Mouse (Mus musculus): ENCODE results near the gene Usp19. TPM values are rescaled to one million over a fixed set of nuclear protein-coding genes. Genes with fewer than 3 reads are reported as not detected.

Gene Usp19
- polyA plus RNA-seq (2015; fragmentation: Nextera tagmentation; extraction: Ambion mirVana) = 51.5 and 68.5 TPM in 2 replicates

GRCm38 (mm10) chr9:108490559-108491285, at the start of gene Usp19:
TSS of gene Usp19 (plus strand) at chr9:108490602.
- Histone ChIP-seq H3K36me3 (peaks cover 79% of the 10 kb centered on the region), H3K27ac (peak within 1 kb of the TSS; percentile 99), H3K4me3 (peak within 1 kb of the TSS; percentile 97), H3K4me1 (replicated peaks) (peaks cover 22% of the 10 kb centered on the region), H3K27me3 (no peaks in the 10 kb centered on the region), H3K4me2 (peak within 1 kb of the TSS; percentile 74), H3K9me3 (replicated peaks) (no peaks in the 10 kb centered on the region), H3K9ac (peak within 1 kb of the TSS; percentile 98)
- ATAC-seq (replicated peaks; ENCODE audit: insufficient number of reproducible peaks, insufficient read depth, low FRiP score, low read depth) = peak; percentile 92
- WGBS = under 1% methylated on average over 69 of the region's 69 CpGs

DNA sequence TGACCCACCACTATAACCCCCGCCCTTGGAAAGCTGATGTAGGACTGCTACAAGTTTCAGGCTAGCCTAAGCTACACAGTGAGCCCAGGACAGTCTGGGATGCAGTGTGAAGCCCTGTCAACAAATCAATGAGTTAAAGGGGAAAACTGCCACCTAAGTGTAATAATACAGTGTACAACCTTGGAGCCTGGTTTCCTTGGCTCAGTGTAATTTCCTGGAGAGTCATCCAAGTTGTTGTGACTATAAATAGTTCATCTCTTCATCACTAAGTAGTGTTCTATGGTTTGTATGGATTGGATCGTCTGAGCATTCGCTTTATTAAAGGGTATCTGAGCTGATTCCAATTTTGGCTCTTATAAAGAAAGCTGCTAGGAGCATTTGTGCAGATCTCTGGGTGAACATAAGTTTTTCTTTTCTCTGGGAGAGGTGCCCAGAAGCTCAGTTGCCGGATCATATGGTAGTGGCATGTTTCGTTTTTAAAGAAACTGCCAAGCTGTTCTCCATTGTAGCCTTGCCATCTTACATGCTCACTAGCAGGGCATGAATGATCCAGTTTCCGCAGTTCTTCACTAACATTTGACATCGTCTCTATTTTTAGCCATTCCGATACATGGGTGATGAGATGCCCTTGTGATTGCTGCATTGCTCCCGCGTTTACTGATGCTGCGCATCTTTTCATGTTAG, 49.0 kb upstream of the Usp19 start:
- H3K27ac ChIP-seq = peak overlapping the region; percentile 55

GRCm38 (mm10) chr9:108445125-108445524, 45.3 kb upstream of the Usp19 start:
- 63% methylated on average over 9 of the region's 9 CpGs for WGBS
- Histone ChIP-seq H3K9ac (no peak overlapping the region), H3K4me1 (replicated peaks) (peaks cover 47% of the 10 kb centered on the region), H3K4me2 (no peak overlapping the region), H3K4me3 (no peak overlapping the region), H3K36me3 (peaks cover 14% of the 10 kb centered on the region), H3K27ac (no peak overlapping the region), H3K27me3 (no peaks in the 10 kb centered on the region), H3K9me3 (replicated peaks) (no peaks in the 10 kb centered on the region)
- no peak for ATAC-seq (replicated peaks; ENCODE audit: insufficient number of reproducible peaks, insufficient read depth, low FRiP score, low read depth)

More for the DNA sequence above, 49.0 kb upstream of the Usp19 start:
- H3K36me3 ChIP-seq = no peaks in the 10 kb centered on the region
- ATAC-seq (replicated peaks; ENCODE audit: insufficient number of reproducible peaks, insufficient read depth, low FRiP score, low read depth) = 0 out of 2 replicates have a peak, but pooled peaks have one; percentile 43
- H3K9me3 ChIP-seq (replicated peaks) = no peaks in the 10 kb centered on the region
- peak overlapping the region; percentile 35 for H3K4me2 ChIP-seq
- no peak overlapping the region for H3K9ac ChIP-seq
- H3K4me3 ChIP-seq = no peak overlapping the region
- no peaks in the 10 kb centered on the region for H3K27me3 ChIP-seq
- peaks cover 33% of the 10 kb centered on the region for H3K4me1 ChIP-seq (replicated peaks)
- 49% methylated on average over 11 of the region's 11 CpGs for whole genome bisulfite sequencing

DNA sequence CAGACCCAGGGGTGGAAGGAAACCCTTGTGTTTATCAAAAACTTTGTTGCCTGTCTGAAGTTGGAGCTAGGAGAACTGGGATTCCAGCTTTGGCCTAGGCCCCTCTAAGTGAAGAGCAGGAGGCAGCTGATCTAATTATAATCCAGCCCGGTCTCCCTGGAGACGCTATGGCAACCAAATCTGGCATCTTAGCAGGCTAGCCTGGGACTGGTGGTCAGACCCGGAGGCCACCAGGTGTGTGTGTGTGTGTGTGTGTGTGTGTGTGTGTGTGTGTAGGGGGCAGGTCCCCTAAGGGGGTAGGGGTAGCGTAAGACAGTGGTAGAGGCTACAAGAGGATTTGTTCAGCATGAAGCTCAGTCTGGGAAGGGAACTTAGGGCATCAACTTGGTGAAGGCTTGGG, 40.5 kb upstream of the Usp19 start:
- H3K9me3 ChIP-seq (replicated peaks) = no peaks in the 10 kb centered on the region
- H3K36me3 ChIP-seq = peaks cover 14% of the 10 kb centered on the region
- WGBS = 34% methylated on average over 4 of the region's 4 CpGs
- H3K27me3 ChIP-seq = no peaks in the 10 kb centered on the region
- peak overlapping the region; percentile 32; the same call in 1 of the 2 replicates for H3K9ac ChIP-seq
- H3K27ac ChIP-seq = peak overlapping the region; percentile 94
- peak; percentile 37 for ATAC-seq (replicated peaks; ENCODE audit: insufficient number of reproducible peaks, insufficient read depth, low FRiP score, low read depth)
- H3K4me1 ChIP-seq (replicated peaks) = peaks cover 50% of the 10 kb centered on the region
- H3K4me2 ChIP-seq = peak overlapping the region; percentile 94
- peak overlapping the region; percentile 23 for H3K4me3 ChIP-seq

- WGBS = 34% methylated on average over 21 of the region's 21 CpGs
- peak; percentile 71 for ATAC-seq (replicated peaks; ENCODE audit: insufficient number of reproducible peaks, insufficient read depth, low FRiP score, low read depth)
- Histone ChIP-seq H3K4me3 (peak overlapping the region; percentile 70), H3K27ac (peak overlapping the region; percentile 94), H3K9ac (peak overlapping the region; percentile 74), H3K36me3 (peaks cover 14% of the 10 kb centered on the region), H3K9me3 (replicated peaks) (no peaks in the 10 kb centered on the region), H3K27me3 (no peaks in the 10 kb centered on the region), H3K4me2 (peak overlapping the region; percentile 94), H3K4me1 (replicated peaks) (peaks cover 47% of the 10 kb centered on the region)
Observed at GRCm38 (mm10) chr9:108450292-108451169, 39.9 kb upstream of the Usp19 start.

DNA sequence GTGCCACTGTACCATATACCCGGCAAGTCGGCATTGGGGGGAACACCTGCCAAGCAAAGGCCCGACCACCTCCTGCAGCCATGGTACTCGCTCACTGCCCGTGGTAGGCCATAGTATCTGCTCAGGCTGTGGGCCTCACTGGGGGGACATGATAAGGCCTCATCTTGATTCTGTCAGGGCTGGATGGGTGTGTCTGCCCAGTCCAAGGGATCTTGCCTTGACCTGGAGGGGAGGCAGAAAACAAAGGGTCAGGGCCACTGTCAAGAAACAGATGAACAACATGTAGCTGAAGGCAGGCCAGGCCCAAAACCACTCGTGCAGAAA, 39.3 kb upstream of the Usp19 start:
- Histone ChIP-seq H3K9ac (peak overlapping the region; percentile 74), H3K9me3 (replicated peaks) (no peaks in the 10 kb centered on the region), H3K27ac (peak overlapping the region; percentile 94), H3K4me1 (replicated peaks) (peaks cover 47% of the 10 kb centered on the region), H3K4me3 (peak overlapping the region; percentile 70), H3K27me3 (no peaks in the 10 kb centered on the region), H3K4me2 (peak overlapping the region; percentile 94), H3K36me3 (peaks cover 14% of the 10 kb centered on the region)
- no peak for ATAC-seq (replicated peaks; ENCODE audit: insufficient number of reproducible peaks, insufficient read depth, low FRiP score, low read depth)
- 54% methylated on average over 6 of the region's 6 CpGs for WGBS

- Histone ChIP-seq H3K4me3 (peak overlapping the region; percentile 70), H3K4me1 (replicated peaks) (peaks cover 47% of the 10 kb centered on the region), H3K9ac (peak overlapping the region; percentile 74), H3K27me3 (no peaks in the 10 kb centered on the region), H3K27ac (peak overlapping the region; percentile 94), H3K9me3 (replicated peaks) (no peaks in the 10 kb centered on the region), H3K36me3 (peaks cover 14% of the 10 kb centered on the region), H3K4me2 (peak overlapping the region; percentile 94)
- WGBS = 37% methylated on average over 6 of the region's 6 CpGs
- ATAC-seq (replicated peaks; ENCODE audit: insufficient number of reproducible peaks, insufficient read depth, low FRiP score, low read depth) = no peak
Observed at GRCm38 (mm10) chr9:108451519-108452160, 38.8 kb upstream of the Usp19 start.

DNA sequence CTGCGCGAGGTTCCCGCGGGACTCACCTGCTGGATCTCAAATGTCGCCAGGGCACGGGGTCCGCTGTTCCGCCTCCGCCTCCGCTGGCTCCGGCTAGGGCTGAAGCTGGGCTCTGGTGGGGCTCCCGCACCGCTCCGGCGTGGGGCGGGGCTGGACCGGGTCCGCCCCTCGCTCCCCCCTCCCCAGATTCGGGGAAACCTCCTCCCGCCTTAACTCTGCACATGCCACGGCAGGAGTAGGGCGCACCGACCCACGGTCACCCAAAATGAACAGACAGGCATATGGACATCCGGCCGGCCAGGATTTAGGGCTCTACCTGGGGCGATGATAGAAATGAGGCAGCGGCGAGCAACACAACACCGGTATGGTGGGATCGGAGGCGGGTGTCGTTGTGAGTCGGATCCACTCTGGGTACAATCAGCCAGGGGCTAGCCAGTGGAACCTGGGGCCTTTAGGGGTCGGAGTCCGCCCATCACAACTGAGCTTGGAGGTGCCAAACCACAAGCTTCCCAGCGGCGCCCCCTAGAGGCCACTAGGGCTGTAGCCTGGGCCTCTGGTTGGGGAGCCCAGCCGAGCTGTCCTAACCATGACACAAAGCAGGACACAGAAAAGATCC, 38.0 kb upstream of the Usp19 start:
- peaks cover 47% of the 10 kb centered on the region for H3K4me1 ChIP-seq (replicated peaks)
- peak; percentile 76 for ATAC-seq (replicated peaks; ENCODE audit: insufficient number of reproducible peaks, insufficient read depth, low FRiP score, low read depth)
- no peaks in the 10 kb centered on the region for H3K27me3 ChIP-seq
- WGBS = 0% methylated on average over 40 of the region's 40 CpGs
- H3K9me3 ChIP-seq (replicated peaks) = no peaks in the 10 kb centered on the region
- peak overlapping the region; percentile 94 for H3K27ac ChIP-seq
- peak overlapping the region; percentile 74 for H3K9ac ChIP-seq
- peaks cover 13% of the 10 kb centered on the region for H3K36me3 ChIP-seq
- peak overlapping the region; percentile 94 for H3K4me2 ChIP-seq
- peak overlapping the region; percentile 70 for H3K4me3 ChIP-seq

DNA sequence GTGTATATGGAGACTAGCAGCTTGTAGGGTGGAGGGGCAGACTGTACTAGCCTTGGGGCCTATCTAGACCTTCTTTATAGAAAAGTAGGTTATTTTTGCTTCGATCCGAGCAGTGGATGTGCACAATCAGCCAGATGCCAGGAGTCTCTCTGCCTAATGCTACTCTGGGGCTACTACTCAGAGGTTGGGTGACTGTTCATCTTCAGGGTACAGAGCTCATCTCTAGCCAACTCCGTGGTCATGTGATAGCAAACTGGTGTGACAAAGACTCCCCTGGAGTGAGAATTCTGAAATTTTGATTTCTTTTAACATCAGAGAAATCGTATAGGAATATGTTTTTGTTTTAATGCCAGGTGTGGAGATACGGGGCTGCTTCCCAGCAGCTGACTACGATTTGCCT, 37.5 kb upstream of the Usp19 start:
- WGBS = 33% methylated on average over 6 of the region's 6 CpGs
- peak overlapping the region; percentile 74 for H3K9ac ChIP-seq
- peak overlapping the region; percentile 94 for H3K4me2 ChIP-seq
- peak overlapping the region; percentile 94 for H3K27ac ChIP-seq
- peaks cover 8% of the 10 kb centered on the region for H3K36me3 ChIP-seq
- peak overlapping the region; percentile 70 for H3K4me3 ChIP-seq
- H3K9me3 ChIP-seq (replicated peaks) = no peaks in the 10 kb centered on the region
- no peaks in the 10 kb centered on the region for H3K27me3 ChIP-seq
- no peak for ATAC-seq (replicated peaks; ENCODE audit: insufficient number of reproducible peaks, insufficient read depth, low FRiP score, low read depth)
- H3K4me1 ChIP-seq (replicated peaks) = peaks cover 47% of the 10 kb centered on the region

DNA sequence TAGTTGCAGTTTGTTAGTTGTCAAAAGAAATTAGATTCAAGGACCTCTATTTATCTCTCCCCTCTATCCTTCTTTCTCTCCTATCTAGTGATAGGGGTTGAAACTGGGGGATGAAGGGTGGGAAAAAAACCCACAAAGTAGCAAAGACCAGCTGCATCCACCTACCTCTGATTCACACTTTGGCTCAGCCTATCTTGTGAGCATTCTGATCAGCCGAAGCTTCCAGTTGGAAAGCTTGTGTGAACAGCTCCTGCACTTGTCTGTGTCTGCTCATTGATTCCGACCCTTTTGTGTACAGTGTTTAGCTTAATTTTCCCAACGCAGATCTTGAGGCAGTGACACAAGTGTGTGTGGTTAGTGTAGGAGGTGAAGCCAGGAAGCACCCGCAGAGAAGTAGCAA, 36.9 kb upstream of the Usp19 start:
- H3K4me1 ChIP-seq (replicated peaks) = peaks cover 47% of the 10 kb centered on the region
- WGBS = 63% methylated on average over 4 of the region's 4 CpGs
- H3K36me3 ChIP-seq = peaks cover 3% of the 10 kb centered on the region; the same call in 1 of the 2 replicates
- ATAC-seq (replicated peaks; ENCODE audit: insufficient number of reproducible peaks, insufficient read depth, low FRiP score, low read depth) = no peak
- no peaks in the 10 kb centered on the region for H3K9me3 ChIP-seq (replicated peaks)
- H3K27ac ChIP-seq = peak overlapping the region; percentile 94
- H3K4me2 ChIP-seq = peak overlapping the region; percentile 94
- 0 out of 2 replicates have a peak overlapping the region, but pooled peaks have one; percentile 30 for H3K9ac ChIP-seq
- no peaks in the 10 kb centered on the region for H3K27me3 ChIP-seq
- no peak overlapping the region for H3K4me3 ChIP-seq
